Mouse (Mus musculus): ENCODE results near the gene Tsc1. TPM values are rescaled to one million over a fixed set of nuclear protein-coding genes. Genes with fewer than 3 reads are reported as not detected.

The Tsc1 gene
- polyA plus RNA-seq, 1 experiment from 2014 or later: 3.7 TPM

GRCm38 (mm10) chr2:28597733-28598547, 43.1 kb upstream of the Tsc1 start:
- H3K27ac ChIP-seq (ENCODE audit: low read depth): peak overlapping the region; percentile 70
- peak; percentile 61 for ATAC-seq
- no peaks in the 10 kb centered on the region for H3K36me3 ChIP-seq (replicated peaks; ENCODE audit: insufficient read depth, low read length)
- no peaks in the 10 kb centered on the region for H3K27me3 ChIP-seq (ENCODE audit: insufficient read depth, low read length)
- TF ChIP-seq EP300 (IDR thresholded peaks at IDR 0.05; ENCODE audit: low read depth): peak; percentile 99
- TF ChIP-seq CTCF (IDR thresholded peaks at IDR 0.05; ENCODE audit: low read depth): no peak
- DNase-seq: peak; percentile 63
- H3K4me2 ChIP-seq (ENCODE audit: low read depth, low read length): peak overlapping the region; percentile 52
- peak overlapping the region; percentile 48 for H3K9ac ChIP-seq (replicated peaks)
- H3K9me3 ChIP-seq (ENCODE audit: low read length): no peaks in the 10 kb centered on the region
- 39% methylated on average over 7 of the region's 7 CpGs for WGBS (ENCODE audit: insufficient replicate concordance)
- H3K4me3 ChIP-seq (ENCODE audit: low read depth, low read length): no peak overlapping the region
- H3K4me1 ChIP-seq (ENCODE audit: insufficient read depth): peaks cover 55% of the 10 kb centered on the region

- no peak overlapping the region for H3K4me3 ChIP-seq (ENCODE audit: low read depth, low read length)
Observed at GRCm38 (mm10) chr2:28598692-28599568, 42.1 kb upstream of the Tsc1 start.

GRCm38 (mm10) chr2:28599569-28599900, 41.5 kb upstream of the Tsc1 start:
- peak overlapping the region; percentile 70 for H3K27ac ChIP-seq (ENCODE audit: low read depth)
- ATAC-seq: no peak
- TF ChIP-seq CTCF (IDR thresholded peaks at IDR 0.05; ENCODE audit: low read depth): no peak
- no peak for TF ChIP-seq EP300 (IDR thresholded peaks at IDR 0.05; ENCODE audit: low read depth)
- no peak for DNase-seq
- no peak overlapping the region for H3K4me2 ChIP-seq (ENCODE audit: low read depth, low read length)
- no peaks in the 10 kb centered on the region for H3K36me3 ChIP-seq (replicated peaks; ENCODE audit: insufficient read depth, low read length)
- WGBS (ENCODE audit: insufficient replicate concordance): 41% methylated on average over 6 of the region's 6 CpGs
- H3K4me1 ChIP-seq (ENCODE audit: insufficient read depth): peaks cover 52% of the 10 kb centered on the region
- H3K4me3 ChIP-seq (ENCODE audit: low read depth, low read length): no peak overlapping the region
- peak overlapping the region; percentile 35 for H3K9ac ChIP-seq (replicated peaks)
- no peaks in the 10 kb centered on the region for H3K9me3 ChIP-seq (ENCODE audit: low read length)
- H3K27me3 ChIP-seq (ENCODE audit: insufficient read depth, low read length): no peaks in the 10 kb centered on the region

More at GRCm38 (mm10) chr2:28598692-28599568, 42.1 kb upstream of the Tsc1 start:
- 21% methylated on average over 12 of the region's 12 CpGs for WGBS (ENCODE audit: insufficient replicate concordance)
- ATAC-seq: no peak
- Histone ChIP-seq H3K27ac (ENCODE audit: low read depth) (peak overlapping the region; percentile 70), H3K36me3 (replicated peaks; ENCODE audit: insufficient read depth, low read length) (no peaks in the 10 kb centered on the region), H3K9ac (replicated peaks) (peak overlapping the region; percentile 35), H3K4me1 (ENCODE audit: insufficient read depth) (peaks cover 52% of the 10 kb centered on the region), H3K4me2 (ENCODE audit: low read depth, low read length) (peak overlapping the region; percentile 52; the same call in 1 of the 2 replicates), H3K9me3 (ENCODE audit: low read length) (no peaks in the 10 kb centered on the region), H3K27me3 (ENCODE audit: insufficient read depth, low read length) (no peaks in the 10 kb centered on the region)
- TF ChIP-seq EP300 (IDR thresholded peaks at IDR 0.05; ENCODE audit: low read depth): peak; percentile 42; the same call in 1 of the 2 replicates
- no peak for TF ChIP-seq CTCF (IDR thresholded peaks at IDR 0.05; ENCODE audit: low read depth)
- peak; percentile 31 for DNase-seq

GRCm38 (mm10) chr2:28601720-28602590, 39.1 kb upstream of the Tsc1 start:
- DNase-seq (peak; percentile 87), ATAC-seq (peak; percentile 89)
- H3K4me2 ChIP-seq (ENCODE audit: low read depth, low read length): peak overlapping the region; percentile 51
- peak overlapping the region; percentile 70 for H3K27ac ChIP-seq (ENCODE audit: low read depth)
- H3K36me3 ChIP-seq (replicated peaks; ENCODE audit: insufficient read depth, low read length): no peaks in the 10 kb centered on the region
- no peak overlapping the region for H3K4me3 ChIP-seq (ENCODE audit: low read depth, low read length)
- TF ChIP-seq CTCF (IDR thresholded peaks at IDR 0.05; ENCODE audit: low read depth): no peak
- peak; percentile 100 for TF ChIP-seq EP300 (IDR thresholded peaks at IDR 0.05; ENCODE audit: low read depth)
- no peaks in the 10 kb centered on the region for H3K27me3 ChIP-seq (ENCODE audit: insufficient read depth, low read length)
- H3K9ac ChIP-seq (replicated peaks): peak overlapping the region; percentile 57
- no peaks in the 10 kb centered on the region for H3K9me3 ChIP-seq (ENCODE audit: low read length)
- peaks cover 57% of the 10 kb centered on the region for H3K4me1 ChIP-seq (ENCODE audit: insufficient read depth)
- 32% methylated on average over 12 of the region's 12 CpGs for WGBS (ENCODE audit: insufficient replicate concordance)

GRCm38 (mm10) chr2:28603542-28603941, 37.5 kb upstream of the Tsc1 start:
- ATAC-seq: no peak
- Histone ChIP-seq H3K4me3 (ENCODE audit: low read depth, low read length) (no peak overlapping the region), H3K4me1 (ENCODE audit: insufficient read depth) (peaks cover 55% of the 10 kb centered on the region), H3K36me3 (replicated peaks; ENCODE audit: insufficient read depth, low read length) (0 out of 2 replicates have a peak, but pooled peaks cover 2% of the 10 kb centered on the region), H3K4me2 (ENCODE audit: low read depth, low read length) (no peak overlapping the region), H3K9me3 (ENCODE audit: low read length) (no peaks in the 10 kb centered on the region), H3K9ac (replicated peaks) (no peak overlapping the region), H3K27ac (ENCODE audit: low read depth) (peak overlapping the region; percentile 70; the same call in 1 of the 2 replicates), H3K27me3 (ENCODE audit: insufficient read depth, low read length) (no peaks in the 10 kb centered on the region)
- TF ChIP-seq EP300 (IDR thresholded peaks at IDR 0.05; ENCODE audit: low read depth) (no peak), CTCF (IDR thresholded peaks at IDR 0.05; ENCODE audit: low read depth) (no peak)
- DNase-seq: no peak
- WGBS (ENCODE audit: insufficient replicate concordance): 55% methylated on average over 5 of the region's 5 CpGs

Measured in liver, postnatal 0 days (tissue).